Mouse (Mus musculus) thymus, adult 2 months (tissue): ENCODE data around the gene Rft1. TPM values are rescaled to one million over a fixed set of nuclear protein-coding genes. Genes with fewer than 3 reads are reported as not detected.
A peak's percentile ranks its signal among the peaks of the same experiment; 100 is the strongest.

Source experiments
- DNase-seq: peaks from one replicate; pipeline ENCODE4 v3.0.0; 2021
- H3K27ac ChIP-seq: fragments of 200-500 bp; 2 replicates; pipeline ENCODE4 v1.5.1; 2012; ENCODE audit warnings: low read length, control low read depth; ENCODE audit not compliant: control insufficient read depth, insufficient read depth
- H3K27me3 ChIP-seq: fragments of 200-500 bp; 2 replicates; pipeline ENCODE4 v1.6.1; 2012; ENCODE audit warnings: mild to moderate bottlenecking, low read length, moderate library complexity, mixed read lengths; ENCODE audit not compliant: control insufficient read depth, insufficient read depth
- H3K36me3 ChIP-seq: fragments of 200-500 bp; 2 replicates; pipeline ENCODE4 v1.6.1; 2012; ENCODE audit warnings: mild to moderate bottlenecking, low read length, moderate library complexity; ENCODE audit not compliant: control insufficient read depth, insufficient read depth
- H3K4me1 ChIP-seq: fragments of 200-500 bp; replicated peaks from 2 replicates; pipeline ENCODE4 v1.6.1; 2012; ENCODE audit warnings: low read length; ENCODE audit not compliant: control insufficient read depth, insufficient read depth
- H3K4me3 ChIP-seq: fragments of 200-500 bp; 2 replicates; pipeline ENCODE4 v1.5.1; 2012; ENCODE audit warnings: mild to moderate bottlenecking, low read length, control low read depth, moderate library complexity; ENCODE audit not compliant: control insufficient read depth, insufficient read depth
- CTCF ChIP-seq: fragments of 200-500 bp; IDR thresholded peaks from 2 replicates; pipeline ENCODE4 v1.5.1; 2012; ENCODE audit warnings: mild to moderate bottlenecking, control low read depth, low read length, moderate library complexity, borderline replicate concordance; ENCODE audit not compliant: control insufficient read depth, poor library complexity, insufficient read depth; ENCODE audit errors: extremely low read depth
- POLR2A ChIP-seq: fragments of 200-500 bp; IDR thresholded peaks from 2 replicates; pipeline ENCODE4 v1.6.1; 2012; ENCODE audit warnings: mild to moderate bottlenecking, low read length, control low read depth, moderate library complexity; ENCODE audit not compliant: control insufficient read depth, poor library complexity, insufficient read depth; ENCODE audit errors: extremely low read depth
- WGBS: fragments of 180-500 bp; shearing (Covaris S2); methylation state at CpG from one replicate; pipeline ENCODE4 v1.1.7; 2018; 5-methylcytosine and 5-hydroxymethylcytosine counted together
- polyA plus RNA-seq: library from polyadenylated mRNA; depleted of rRNA; stranded (reverse); fragments of >200 nt; gene quantifications from 2 replicates; pipeline ENCODE4 v1.2.3, GENCODE M21; 2012

The Rft1 gene
- polyA plus RNA-seq, 1 experiment: 13.8 TPM

GRCm38 (mm10) chr14:30626756-30627742 lies 27.1 kb upstream of the Rft1 start:
- no peaks in the 10 kb centered on the region for H3K36me3 ChIP-seq
- H3K27ac ChIP-seq: peak overlapping the region; percentile 27; the same call in 1 of the 2 replicates
- H3K4me1 ChIP-seq: peaks cover 45% of the 10 kb centered on the region
- H3K4me3 ChIP-seq: peak overlapping the region; percentile 90
- WGBS: 9% methylated on average over 12 of the region's 12 CpGs
- no peaks in the 10 kb centered on the region for H3K27me3 ChIP-seq
- no peak for DNase-seq
- TF ChIP-seq CTCF: no peak
- no peak for TF ChIP-seq POLR2A

- Histone ChIP-seq H3K4me1 (peaks cover 45% of the 10 kb centered on the region), H3K27ac (no peak overlapping the region), H3K27me3 (no peaks in the 10 kb centered on the region), H3K4me3 (no peak overlapping the region), H3K36me3 (no peaks in the 10 kb centered on the region)
- no peak for DNase-seq
- WGBS: 98% methylated on average over 5 of the region's 5 CpGs
- no peak for TF ChIP-seq CTCF
- no peak for TF ChIP-seq POLR2A
Observed at GRCm38 (mm10) chr14:30628235-30628634, 25.9 kb upstream of the Rft1 start.

GRCm38 (mm10) chr14:30629839-30630238 lies 24.3 kb upstream of the Rft1 start:
- Histone ChIP-seq H3K4me1 (peaks cover 33% of the 10 kb centered on the region), H3K36me3 (no peaks in the 10 kb centered on the region), H3K27ac (no peak overlapping the region), H3K27me3 (no peaks in the 10 kb centered on the region), H3K4me3 (no peak overlapping the region)
- 39% methylated on average over 4 of the region's 4 CpGs for WGBS
- no peak for DNase-seq
- no peak for TF ChIP-seq POLR2A

- no peak for DNase-seq
- Histone ChIP-seq H3K27ac (peak overlapping the region; percentile 11; the same call in 1 of the 2 replicates), H3K36me3 (no peaks in the 10 kb centered on the region), H3K4me3 (no peak overlapping the region), H3K27me3 (no peaks in the 10 kb centered on the region), H3K4me1 (peaks cover 25% of the 10 kb centered on the region)
- 26% methylated on average over 5 of the region's 5 CpGs for WGBS
- no peak for TF ChIP-seq CTCF
- TF ChIP-seq POLR2A: no peak
Observed at GRCm38 (mm10) chr14:30630811-30631576, 23.2 kb upstream of the Rft1 start.

- no peaks in the 10 kb centered on the region for H3K36me3 ChIP-seq
- TF ChIP-seq CTCF (no peak), POLR2A (no peak)
- WGBS: 61% methylated on average over 2 of the region's 2 CpGs
- H3K4me3 ChIP-seq: no peak overlapping the region
- H3K27me3 ChIP-seq: no peaks in the 10 kb centered on the region
- H3K27ac ChIP-seq: no peak overlapping the region
- H3K4me1 ChIP-seq: peaks cover 18% of the 10 kb centered on the region
- no peak for DNase-seq
Observed at GRCm38 (mm10) chr14:30631834-30632233, 22.3 kb upstream of the Rft1 start.

GRCm38 (mm10) chr14:30633708-30634107 lies 20.5 kb upstream of the Rft1 start:
- no peak overlapping the region for H3K4me3 ChIP-seq
- H3K4me1 ChIP-seq: peaks cover 17% of the 10 kb centered on the region
- H3K36me3 ChIP-seq: no peaks in the 10 kb centered on the region
- DNase-seq: no peak
- TF ChIP-seq POLR2A (no peak), CTCF (no peak)
- WGBS: 94% methylated on average over 7 of the region's 7 CpGs
- H3K27me3 ChIP-seq: no peaks in the 10 kb centered on the region
- no peak overlapping the region for H3K27ac ChIP-seq
